Mouse (Mus musculus) heart, postnatal 0 days (tissue): Measurements from ENCODE around the gene Crlf1.

ENCODE experiments used
- CTCF ChIP-seq: IDR thresholded peaks from 2 replicates; pipeline ENCODE4 v1.5.1; 2016; ENCODE audit warnings: antibody characterized with exemption, control low read depth, low read depth
- EP300 ChIP-seq: IDR thresholded peaks from 2 replicates; pipeline ENCODE4 v1.6.1; 2016; ENCODE audit warnings: antibody characterized with exemption, low read depth

DNA sequence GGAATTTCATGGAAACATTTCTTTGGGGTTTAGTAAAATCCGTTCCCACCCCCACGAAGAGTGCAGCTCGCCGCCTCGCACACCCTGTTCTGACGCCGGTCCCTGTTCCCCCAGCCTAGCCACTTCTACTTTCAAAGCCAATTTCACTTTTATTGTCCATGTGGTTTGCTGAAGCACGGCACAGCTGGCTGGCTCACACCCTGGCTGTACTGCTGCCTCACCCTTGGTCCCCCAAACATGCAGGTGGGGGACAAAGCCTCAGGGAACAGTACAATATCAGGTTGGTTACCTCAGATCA lies 30.5 kb upstream of the Crlf1 start:
- TF ChIP-seq CTCF, result no peak
- TF ChIP-seq EP300, result no peak
